Mouse (Mus musculus): Measurements from ENCODE around the gene Dynll2. TPM values are rescaled to one million over a fixed set of nuclear protein-coding genes. Genes with fewer than 3 reads are reported as not detected.

Dynll2 gene
- 10 to 100 TPM; 15.7 to 18.4 TPM for polyA plus RNA-seq (2017; shearing (Covaris generic))

GRCm38 (mm10) chr11:87986831-87987793, at the start of gene Dynll2:
Gene Dynll2, minus strand, starts transcription at chr11:87987533.

Other genes starting within 250 kb of the Dynll2 start
- 100 to 1,000 TPM; 432 to 452 TPM for gene Supt4a, start 250.0 kb downstream of the Dynll2 start, polyA plus RNA-seq (2017; shearing (Covaris generic))
- gene Tspoap1, start 227.0 kb downstream of the Dynll2 start, polyA plus RNA-seq (2017; shearing (Covaris generic)), result 1 to 10 TPM; 4.0 to 5.3 TPM
- under 1 TPM in 1 of 2 experiments, not detected in 1; 0.39 TPM for gene Mpo, start 194.0 kb downstream of the Dynll2 start, polyA plus RNA-seq (2017; shearing (Covaris generic))
- under 1 TPM in 1 of 2 experiments, not detected in 1; 0.38 TPM for gene Lpo, start 159.2 kb downstream of the Dynll2 start, polyA plus RNA-seq (2017; shearing (Covaris generic))
- gene Mks1, start 134.3 kb downstream of the Dynll2 start, polyA plus RNA-seq (2017; shearing (Covaris generic)), result 10 to 100 TPM in 1 of 2 experiments, 1 to 10 TPM in 1; 6.7 to 10.7 TPM
- under 1 TPM in 1 of 2 experiments, not detected in 1; 0.87 TPM for gene Epx, start 112.0 kb downstream of the Dynll2 start, polyA plus RNA-seq (2017; shearing (Covaris generic))
- gene Olfr462, start 95.3 kb downstream of the Dynll2 start, polyA plus RNA-seq (2017; shearing (Covaris generic)), result under 1 TPM in 1 of 2 experiments, not detected in 1; 0.04 TPM
- gene Olfr463, start 90.1 kb downstream of the Dynll2 start, polyA plus RNA-seq (2017; shearing (Covaris generic)), result under 1 TPM in 1 of 2 experiments, not detected in 1; 0.34 TPM
- gene Olfr464, start 66.6 kb downstream of the Dynll2 start, polyA plus RNA-seq (2017; shearing (Covaris generic)), result not detected
- gene Srsf1, start 59.8 kb upstream of the Dynll2 start, polyA plus RNA-seq (2017; shearing (Covaris generic)), result 100 to 1,000 TPM; 245 to 271 TPM
- 10 to 100 TPM; 37.1 to 40.2 TPM for gene Vezf1, start 80.7 kb upstream of the Dynll2 start, polyA plus RNA-seq (2017; shearing (Covaris generic))
- 1 to 10 TPM; 5.4 to 6.7 TPM for gene Cuedc1, start 110.5 kb upstream of the Dynll2 start, polyA plus RNA-seq (2017; shearing (Covaris generic))
- gene Mrps23, start 216.9 kb upstream of the Dynll2 start, polyA plus RNA-seq (2017; shearing (Covaris generic)), result 100 to 1,000 TPM in 1 of 2 experiments, 10 to 100 TPM in 1; 91.9 to 101 TPM

All from activated CD4-positive, CD25-positive, alpha-beta regulatory T cell (primary cell).